Mouse (Mus musculus): ENCODE data around the gene Zgrf1. TPM values are rescaled to one million over a fixed set of nuclear protein-coding genes. Genes with fewer than 3 reads are reported as not detected.

The Zgrf1 gene
- total RNA-seq, 2 experiments from 2014 or later = 8.8 to 22.7 TPM

DNA sequence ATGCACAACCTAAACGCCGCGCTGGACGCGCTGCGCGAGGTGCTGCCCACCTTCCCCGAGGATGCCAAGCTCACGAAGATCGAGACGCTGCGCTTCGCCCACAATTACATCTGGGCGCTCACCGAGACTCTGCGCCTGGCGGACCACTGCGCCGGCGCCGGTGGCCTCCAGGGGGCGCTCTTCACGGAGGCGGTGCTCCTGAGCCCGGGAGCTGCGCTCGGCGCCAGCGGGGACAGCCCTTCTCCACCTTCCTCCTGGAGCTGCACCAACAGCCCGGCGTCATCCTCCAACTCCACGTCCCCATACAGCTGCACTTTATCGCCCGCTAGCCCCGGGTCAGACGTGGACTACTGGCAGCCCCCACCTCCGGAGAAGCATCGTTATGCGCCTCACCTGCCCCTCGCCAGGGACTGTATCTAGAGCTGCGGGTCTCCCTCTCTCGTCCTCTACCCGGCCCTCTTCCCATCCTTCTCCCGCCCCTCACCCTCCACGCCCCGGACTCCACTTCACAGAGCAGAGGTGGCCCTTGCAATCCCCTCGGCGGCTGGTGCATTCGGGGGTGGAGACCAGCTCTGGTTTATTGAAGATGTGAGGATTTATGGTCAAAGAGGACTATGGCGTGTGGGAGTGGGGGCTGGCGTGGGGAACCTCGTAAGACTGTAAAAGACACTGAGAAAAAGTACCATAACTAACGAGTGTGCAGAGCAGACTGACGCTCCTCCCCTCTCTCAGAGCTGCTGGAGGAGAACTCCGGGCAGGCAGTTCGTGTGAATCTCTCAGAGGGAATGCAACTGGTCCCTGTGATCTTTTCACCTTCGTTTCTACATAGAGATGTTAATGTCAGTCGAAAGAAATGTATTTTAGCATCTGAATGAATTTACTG, 81.1 kb downstream of the Zgrf1 start:
- ATAC-seq (replicated peaks; ENCODE audit: low FRiP score, poor library complexity, severe bottlenecking) = peak; percentile 82

DNA sequence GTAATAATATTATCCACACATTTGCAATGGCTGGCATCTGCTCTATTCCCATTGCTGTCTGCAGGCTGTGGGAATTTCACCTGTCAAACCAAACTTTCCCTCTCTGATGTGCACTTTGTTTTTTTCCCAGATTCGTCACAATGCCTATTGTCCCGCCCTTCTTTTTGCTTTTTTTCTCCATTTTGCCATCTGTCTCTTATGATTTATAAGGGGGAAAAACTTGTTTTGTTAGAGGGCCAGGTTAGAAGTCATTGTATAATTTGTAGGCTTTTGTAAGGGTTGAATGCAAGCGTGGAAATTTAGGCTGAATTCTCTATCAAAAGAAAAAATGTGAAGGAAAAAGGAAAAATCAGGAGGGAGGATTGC, 81.7 kb downstream of the Zgrf1 start:
- no peak for ATAC-seq (replicated peaks; ENCODE audit: low FRiP score, poor library complexity, severe bottlenecking)

DNA sequence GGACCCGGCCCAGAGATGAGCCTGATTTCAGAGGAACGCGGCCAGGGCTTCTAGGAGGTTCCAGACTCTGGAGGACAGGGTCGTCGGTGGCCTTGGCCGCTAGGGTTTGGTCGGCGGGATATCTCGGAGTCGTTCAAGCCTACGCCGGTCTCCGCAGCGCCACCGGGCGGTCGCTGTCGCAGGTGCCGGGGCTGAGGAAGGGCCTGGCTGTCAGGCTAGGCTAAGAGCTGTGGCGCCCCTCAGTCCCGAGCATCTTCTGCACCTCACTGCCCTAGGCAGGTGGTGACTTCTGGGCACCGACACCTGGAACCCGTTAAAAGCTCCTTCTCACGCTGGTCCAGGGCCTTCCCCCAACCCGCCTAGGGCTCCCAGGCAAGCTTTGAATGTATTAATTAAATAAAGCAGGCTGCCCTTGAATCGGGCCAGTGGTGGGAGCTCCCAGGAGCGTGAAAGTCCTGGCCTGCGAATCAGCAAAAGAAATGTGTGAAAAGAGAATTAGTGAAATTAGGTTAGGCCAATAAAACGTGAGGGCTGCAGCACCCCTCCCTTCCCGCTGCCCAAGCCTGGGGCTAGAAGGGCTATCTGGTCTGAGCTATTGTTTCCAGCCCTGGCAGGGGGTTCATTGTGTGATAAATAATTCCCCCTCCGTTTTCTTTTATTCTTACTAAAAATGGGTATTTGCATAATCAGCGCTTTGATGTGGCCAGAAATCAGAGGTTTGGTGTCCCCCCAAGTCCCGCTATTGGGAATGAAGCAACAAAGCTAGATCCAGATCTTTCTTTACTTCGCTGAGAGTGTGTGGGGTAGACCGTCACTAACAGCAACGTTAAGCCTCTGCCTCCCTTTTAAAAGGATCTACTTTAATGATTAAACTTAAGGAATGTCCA, 86.8 kb downstream of the Zgrf1 start:
- peak; percentile 55 for ATAC-seq (replicated peaks; ENCODE audit: low FRiP score, poor library complexity, severe bottlenecking)

DNA sequence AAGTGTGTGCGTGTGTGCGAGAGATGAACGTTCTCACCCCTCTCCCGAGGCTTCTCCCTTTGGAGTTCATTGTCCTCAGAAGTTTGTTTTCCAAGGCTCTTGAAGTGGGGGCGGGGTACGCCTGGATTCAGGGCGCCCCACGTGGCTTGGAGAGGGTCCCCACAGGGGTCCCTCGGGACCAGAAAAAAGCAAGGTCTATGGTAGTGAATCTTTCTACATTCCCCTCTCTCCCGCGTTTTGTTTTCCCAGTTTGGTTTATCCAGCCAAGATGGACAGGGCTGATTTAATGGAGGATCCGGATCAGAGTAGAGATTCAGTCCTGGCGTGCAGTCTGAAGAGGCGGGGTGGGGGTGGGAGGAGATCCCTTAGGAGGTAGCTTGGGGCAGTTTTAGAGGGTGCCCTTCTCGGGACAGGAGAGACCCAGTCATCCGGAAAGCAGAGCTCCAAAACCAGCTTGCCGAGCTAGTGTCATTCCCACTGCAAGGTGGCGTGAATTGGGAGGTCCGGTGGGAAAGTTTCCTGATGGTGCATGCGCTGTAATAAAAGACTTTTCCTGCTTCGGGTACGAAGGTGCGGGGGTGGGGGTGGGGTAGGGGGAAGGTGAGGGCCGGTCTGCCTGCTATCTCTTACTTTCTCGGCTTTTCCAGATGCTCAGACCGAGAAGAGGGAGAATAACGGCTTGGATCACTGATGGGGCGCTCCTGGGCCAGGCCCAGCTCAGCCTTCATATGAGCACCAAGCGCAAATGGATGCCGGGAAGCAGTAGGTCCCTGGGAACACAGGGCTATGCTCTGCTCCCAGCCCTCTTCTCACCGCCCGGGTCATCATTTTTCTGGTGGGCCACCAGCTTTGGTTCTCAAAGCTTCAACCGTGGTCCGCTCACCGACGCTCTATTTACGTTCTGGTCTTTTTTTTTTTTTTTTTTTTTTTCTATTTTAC, 87.7 kb downstream of the Zgrf1 start:
- ATAC-seq (replicated peaks; ENCODE audit: low FRiP score, poor library complexity, severe bottlenecking) = no peak

DNA sequence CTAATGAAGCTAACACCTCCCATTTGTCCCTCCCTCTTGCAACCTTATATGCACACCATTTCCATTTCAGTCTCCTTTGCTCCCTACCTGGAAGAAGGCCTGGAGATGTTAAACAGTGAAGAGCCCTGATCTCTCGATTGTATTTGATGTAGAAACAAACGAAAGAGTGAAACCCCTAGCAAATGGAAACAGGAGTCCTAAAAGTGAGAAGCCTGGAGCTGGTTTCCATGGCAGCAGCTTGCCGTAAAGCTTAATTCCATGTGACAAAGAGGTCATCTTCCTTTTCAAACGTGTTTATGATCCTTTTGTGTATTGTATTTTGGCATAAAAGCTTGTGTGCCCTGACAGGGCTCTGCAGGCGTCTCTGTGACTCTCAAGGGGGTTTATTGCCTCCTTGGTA, 88.9 kb downstream of the Zgrf1 start:
- ATAC-seq (replicated peaks; ENCODE audit: low FRiP score, poor library complexity, severe bottlenecking) = no peak

DNA sequence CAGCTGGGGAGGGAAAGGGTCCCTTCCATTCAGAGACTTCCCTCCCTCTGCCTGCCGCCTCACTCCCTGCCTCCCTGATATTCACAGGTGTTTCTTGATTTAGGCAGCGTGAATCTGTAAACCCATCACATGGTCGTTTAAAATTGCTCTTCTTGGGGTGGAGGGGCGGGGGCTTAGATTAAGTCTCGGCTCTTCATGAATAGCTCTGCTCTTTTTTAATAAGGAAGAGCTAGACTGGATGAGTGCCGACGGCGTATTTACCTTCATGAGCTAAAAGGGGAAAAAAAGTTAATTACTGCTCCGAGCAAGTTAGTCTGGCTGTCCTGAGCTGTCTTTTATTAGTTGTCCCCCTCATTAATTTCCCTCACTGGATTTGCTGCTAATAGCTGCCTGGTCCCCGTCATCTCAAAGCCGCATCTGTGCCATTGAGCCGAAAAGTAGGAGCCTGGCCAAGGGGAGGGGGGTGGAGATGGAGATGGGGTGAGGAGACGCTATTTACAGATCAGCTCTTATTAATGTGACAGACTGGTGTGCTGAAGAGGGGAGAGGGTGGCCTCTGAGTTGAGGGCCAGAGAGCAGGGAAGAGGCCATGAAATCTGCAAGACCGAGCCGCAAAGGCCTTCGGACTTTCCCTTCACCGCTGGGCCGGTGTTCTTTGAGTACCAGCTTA, 93.0 kb downstream of the Zgrf1 start:
- ATAC-seq (replicated peaks; ENCODE audit: low FRiP score, poor library complexity, severe bottlenecking) = no peak

DNA sequence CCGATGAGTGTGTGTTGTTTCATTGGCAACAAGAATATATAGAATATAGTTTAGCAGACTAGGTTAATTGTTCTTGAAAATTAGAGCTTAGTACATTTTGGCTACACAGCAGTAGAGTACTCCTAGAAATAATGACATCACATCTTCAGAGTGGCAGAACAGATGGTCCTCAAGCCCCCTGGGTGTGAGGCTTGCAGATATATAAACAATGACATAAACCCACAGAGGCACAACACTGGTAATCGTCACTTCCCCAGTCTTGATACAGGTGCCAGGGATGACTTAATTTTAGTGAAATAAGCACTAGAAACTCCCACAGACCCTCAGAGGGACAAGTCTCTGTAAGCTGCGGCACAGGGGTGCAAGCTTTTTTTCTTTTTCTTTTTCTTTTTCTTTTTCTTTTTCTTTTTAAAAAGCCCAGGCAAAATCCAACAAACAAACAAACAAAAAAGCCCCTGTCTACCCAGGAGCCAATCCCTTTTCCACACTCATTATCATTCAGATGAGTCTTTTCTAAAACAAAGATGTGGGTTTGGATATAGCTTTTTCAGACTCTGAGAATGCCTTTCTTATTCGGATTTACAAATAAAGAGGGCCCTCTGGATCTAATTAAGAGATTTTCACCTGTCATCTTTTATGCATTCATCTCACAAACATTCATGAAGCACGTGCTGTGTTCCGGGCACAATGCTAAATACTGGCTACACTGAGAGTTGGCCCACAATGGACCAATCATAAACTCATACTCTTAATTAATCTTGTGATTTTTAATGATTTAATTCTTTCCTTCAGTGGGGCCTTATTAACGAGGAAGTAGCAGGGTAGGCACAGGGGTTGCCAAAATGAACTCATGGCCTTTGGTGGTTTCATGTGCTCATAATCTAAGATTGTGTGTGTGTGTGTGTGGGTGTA, 98.7 kb downstream of the Zgrf1 start:
- no peak for ATAC-seq (replicated peaks; ENCODE audit: low FRiP score, poor library complexity, severe bottlenecking)

DNA sequence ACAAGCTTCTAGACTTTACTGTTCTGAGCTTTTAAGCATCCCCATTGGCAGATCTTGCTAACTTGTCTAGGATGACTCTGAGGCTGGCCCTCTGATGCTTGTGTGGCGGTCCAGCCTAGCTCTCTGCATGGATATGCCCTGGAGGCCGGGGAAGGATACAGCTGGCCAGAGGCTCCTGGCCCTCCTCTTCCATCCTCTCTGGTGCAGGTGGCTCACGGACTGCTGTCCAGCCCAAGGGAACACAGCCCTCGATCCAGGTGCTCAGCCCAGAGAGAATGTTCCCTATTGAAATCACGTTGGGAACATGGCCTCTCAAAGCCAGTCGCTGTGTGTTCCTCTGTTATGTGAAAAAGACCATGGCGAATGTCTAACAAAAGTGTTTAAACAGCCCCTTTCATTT, 107.4 kb downstream of the Zgrf1 start:
- ATAC-seq (replicated peaks; ENCODE audit: low FRiP score, poor library complexity, severe bottlenecking) = no peak

DNA sequence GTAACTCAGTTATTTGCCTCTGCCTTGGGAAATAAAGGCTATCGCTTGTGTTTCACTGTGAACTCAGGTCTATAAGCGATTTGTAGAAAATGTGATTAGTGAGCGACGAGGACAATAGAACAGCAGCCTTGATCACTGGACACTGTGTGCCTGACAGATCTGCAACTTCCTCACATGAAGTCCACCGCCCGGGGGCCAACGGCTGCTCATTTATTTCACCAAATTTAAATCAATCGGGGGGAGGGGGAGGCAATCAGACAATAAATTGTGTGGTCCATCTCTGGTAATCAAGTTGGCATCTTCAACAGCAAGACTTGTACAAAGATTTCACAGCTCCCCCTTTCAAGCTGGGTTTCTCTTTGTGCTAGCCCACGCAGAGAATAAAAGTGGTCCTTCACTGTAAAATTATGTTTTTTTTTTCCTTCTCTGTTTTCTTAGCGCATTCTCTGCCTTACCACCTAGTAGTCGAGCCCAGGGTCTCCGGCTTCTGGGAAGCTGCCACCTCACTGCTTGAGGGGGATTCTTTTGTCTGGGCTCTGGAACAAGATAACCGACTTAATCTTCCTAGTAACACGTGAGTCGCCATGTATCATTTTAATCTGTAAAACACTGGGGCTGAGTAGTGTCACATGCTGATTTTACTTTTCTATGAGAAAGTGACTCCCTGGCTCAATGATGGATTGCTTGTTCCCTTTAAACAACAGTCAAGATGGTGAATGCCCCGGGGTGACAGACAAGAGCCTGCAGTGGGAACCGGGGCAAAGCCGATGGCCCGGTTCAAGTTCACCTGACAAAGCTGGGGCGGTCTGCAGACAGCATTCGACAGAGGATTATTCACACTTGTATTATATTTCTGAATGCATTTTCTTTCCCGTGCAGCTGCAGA, 108.6 kb downstream of the Zgrf1 start:
- ATAC-seq (replicated peaks; ENCODE audit: low FRiP score, poor library complexity, severe bottlenecking) = no peak

Other genes with a start within 250 kb of the Zgrf1 start
- 0.63 TPM in 1 of 2 replicates, not detected in the other for gene Ank2, start 54.1 kb upstream of the Zgrf1 start, total RNA-seq (2015; ENCODE audit: low replicate concordance)
- 0.34 and 2.6 TPM in 2 replicates for gene Ank2, start 54.1 kb upstream of the Zgrf1 start, total RNA-seq (2017; ENCODE audit: low replicate concordance)
- 13.0 and 13.3 TPM in 2 replicates for gene Larp7, start 140 bp upstream of the Zgrf1 start, total RNA-seq (2015; ENCODE audit: low replicate concordance)
- 30.0 and 41.0 TPM in 2 replicates for gene Larp7, start 140 bp upstream of the Zgrf1 start, total RNA-seq (2017; ENCODE audit: low replicate concordance)
- not detected in 2 replicates for gene Neurog2, start 79.6 kb downstream of the Zgrf1 start, total RNA-seq (2015; ENCODE audit: low replicate concordance)
- gene Neurog2, start 79.6 kb downstream of the Zgrf1 start, total RNA-seq (2017; ENCODE audit: low replicate concordance) = not detected in 2 replicates
- 1.5 and 2.9 TPM in 2 replicates for gene Alpk1, start 227.0 kb downstream of the Zgrf1 start, total RNA-seq (2015; ENCODE audit: low replicate concordance)
- 2.9 and 3.0 TPM in 2 replicates for gene Alpk1, start 227.0 kb downstream of the Zgrf1 start, total RNA-seq (2017; ENCODE audit: low replicate concordance)
- 80.5 and 102 TPM in 2 replicates for gene Tifa, start 236.3 kb downstream of the Zgrf1 start, total RNA-seq (2015; ENCODE audit: low replicate concordance)
- 77.4 and 87.0 TPM in 2 replicates for gene Tifa, start 236.3 kb downstream of the Zgrf1 start, total RNA-seq (2017; ENCODE audit: low replicate concordance)